Mouse (Mus musculus): Measurements from ENCODE around the gene Tmprss12. TPM values are rescaled to one million over a fixed set of nuclear protein-coding genes. Genes with fewer than 3 reads are reported as not detected.

The Tmprss12 gene
- polyA plus RNA-seq (2012) = not detected in 2 replicates

- TF ChIP-seq GATA1 (IDR thresholded peaks at IDR 0.05; ENCODE audit: low read length) = no peak
Measured at GRCm38 (mm10) chr15:100280626-100281025, at the start of gene Tmprss12. Gene Tmprss12 (plus strand): TSS chr15:100280837.

DNA sequence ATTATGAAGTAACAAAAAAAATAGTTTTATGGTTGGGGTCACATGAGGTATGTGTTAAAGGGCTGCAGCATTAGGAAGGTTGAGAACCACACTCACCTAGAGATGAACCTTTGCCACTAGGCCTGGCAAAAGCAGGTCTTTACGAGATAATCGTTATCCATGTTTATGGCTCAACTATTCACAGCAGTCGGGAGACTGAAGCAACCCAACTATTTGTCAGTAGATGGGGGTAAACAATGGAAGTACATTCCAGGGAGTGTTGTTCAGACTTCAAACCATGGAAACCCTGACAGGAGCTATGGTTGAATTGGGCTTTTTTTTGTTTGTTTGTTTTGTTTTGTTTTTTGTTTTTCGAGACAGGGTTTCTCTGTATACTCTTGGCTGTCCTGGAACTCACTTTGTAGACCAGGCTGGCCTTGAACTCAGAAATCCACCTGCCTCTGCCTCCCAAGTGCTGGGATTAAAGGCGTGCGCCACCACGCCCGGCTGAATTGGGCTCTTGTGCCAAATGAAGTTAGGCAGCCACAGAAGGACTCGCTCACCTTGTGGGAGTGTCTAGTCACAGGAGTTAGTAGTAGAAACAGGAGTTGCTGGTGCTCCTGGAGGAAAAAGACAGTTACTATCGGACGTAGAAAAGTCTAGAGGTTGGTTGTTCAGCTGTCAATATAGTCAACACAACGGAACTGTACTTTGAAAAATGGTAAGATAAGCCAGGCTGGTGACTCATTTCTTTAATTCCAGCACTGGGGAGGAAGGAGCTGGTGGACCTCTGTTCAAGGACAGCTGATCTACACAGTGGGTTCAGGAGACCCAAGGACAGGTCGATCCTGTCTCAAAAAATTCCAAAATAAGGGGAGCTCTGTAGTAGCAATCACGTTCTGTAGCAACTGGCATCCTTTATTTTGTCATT lies 48.8 kb upstream of the Tmprss12 start:
- TF ChIP-seq GATA1 (IDR thresholded peaks at IDR 0.05; ENCODE audit: low read length) = no peak

GRCm38 (mm10) chr15:100235208-100235965 lies 45.2 kb upstream of the Tmprss12 start:
- TF ChIP-seq GATA1 (IDR thresholded peaks at IDR 0.05; ENCODE audit: low read length) = no peak

DNA sequence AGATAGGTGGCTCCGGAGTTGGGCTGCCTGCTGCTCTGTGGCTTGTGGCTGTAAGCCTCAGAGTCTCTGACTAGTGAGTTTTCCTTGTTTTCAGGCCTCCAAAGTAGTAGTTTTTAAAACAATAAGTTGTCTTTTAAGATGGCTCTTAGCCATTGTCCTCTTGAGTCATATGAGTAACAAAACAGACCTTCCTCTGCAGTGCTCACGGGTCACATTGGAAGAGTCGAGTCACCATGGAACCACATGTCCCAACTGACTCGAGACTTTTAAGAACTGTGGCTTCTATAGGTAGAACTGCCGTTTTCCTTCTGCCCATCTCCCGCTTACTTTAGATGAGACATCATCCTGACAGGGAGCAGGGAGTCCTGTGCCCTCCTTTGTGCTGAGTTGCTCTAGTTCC lies 43.7 kb upstream of the Tmprss12 start:
- no peak for TF ChIP-seq GATA1 (IDR thresholded peaks at IDR 0.05; ENCODE audit: low read length)

- no peak for TF ChIP-seq GATA1 (IDR thresholded peaks at IDR 0.05; ENCODE audit: low read length)
Measured at GRCm38 (mm10) chr15:100241780-100242179, 38.9 kb upstream of the Tmprss12 start.

- TF ChIP-seq GATA1 (IDR thresholded peaks at IDR 0.05; ENCODE audit: low read length) = no peak
Measured at GRCm38 (mm10) chr15:100245951-100246350, 34.7 kb upstream of the Tmprss12 start.

GRCm38 (mm10) chr15:100247296-100247695 lies 33.3 kb upstream of the Tmprss12 start:
- TF ChIP-seq GATA1 (IDR thresholded peaks at IDR 0.05; ENCODE audit: low read length) = no peak

GRCm38 (mm10) chr15:100248665-100249433 lies 31.8 kb upstream of the Tmprss12 start:
- TF ChIP-seq GATA1 (IDR thresholded peaks at IDR 0.05; ENCODE audit: low read length) = no peak

- no peak for TF ChIP-seq GATA1 (IDR thresholded peaks at IDR 0.05; ENCODE audit: low read length)
Measured at GRCm38 (mm10) chr15:100251153-100251780, 29.4 kb upstream of the Tmprss12 start.

DNA sequence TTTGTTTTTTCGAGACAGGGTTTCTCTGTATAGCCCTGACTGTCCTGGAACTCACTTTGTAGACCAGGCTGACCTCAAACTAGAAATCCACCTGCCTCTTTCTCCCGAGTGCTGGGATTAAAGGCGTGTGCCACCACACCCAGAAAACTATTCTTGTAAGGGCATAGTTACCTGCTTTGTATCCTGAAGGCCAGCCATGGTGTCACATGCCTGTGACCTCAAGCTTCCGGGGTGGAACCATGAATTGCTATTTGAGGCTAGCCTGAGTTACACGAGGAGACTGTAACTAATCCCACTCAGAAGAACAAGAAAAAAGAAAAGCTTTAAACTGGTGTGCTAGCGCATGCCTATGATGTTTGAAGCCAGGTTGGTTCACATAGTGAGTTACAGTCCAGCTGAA lies 24.3 kb upstream of the Tmprss12 start:
- TF ChIP-seq GATA1 (IDR thresholded peaks at IDR 0.05; ENCODE audit: low read length) = no peak

- TF ChIP-seq GATA1 (IDR thresholded peaks at IDR 0.05; ENCODE audit: low read length) = no peak
Measured at GRCm38 (mm10) chr15:100257305-100257704, 23.3 kb upstream of the Tmprss12 start.

- no peak for TF ChIP-seq GATA1 (IDR thresholded peaks at IDR 0.05; ENCODE audit: low read length)
Measured at GRCm38 (mm10) chr15:100258646-100259425, 21.8 kb upstream of the Tmprss12 start.

DNA sequence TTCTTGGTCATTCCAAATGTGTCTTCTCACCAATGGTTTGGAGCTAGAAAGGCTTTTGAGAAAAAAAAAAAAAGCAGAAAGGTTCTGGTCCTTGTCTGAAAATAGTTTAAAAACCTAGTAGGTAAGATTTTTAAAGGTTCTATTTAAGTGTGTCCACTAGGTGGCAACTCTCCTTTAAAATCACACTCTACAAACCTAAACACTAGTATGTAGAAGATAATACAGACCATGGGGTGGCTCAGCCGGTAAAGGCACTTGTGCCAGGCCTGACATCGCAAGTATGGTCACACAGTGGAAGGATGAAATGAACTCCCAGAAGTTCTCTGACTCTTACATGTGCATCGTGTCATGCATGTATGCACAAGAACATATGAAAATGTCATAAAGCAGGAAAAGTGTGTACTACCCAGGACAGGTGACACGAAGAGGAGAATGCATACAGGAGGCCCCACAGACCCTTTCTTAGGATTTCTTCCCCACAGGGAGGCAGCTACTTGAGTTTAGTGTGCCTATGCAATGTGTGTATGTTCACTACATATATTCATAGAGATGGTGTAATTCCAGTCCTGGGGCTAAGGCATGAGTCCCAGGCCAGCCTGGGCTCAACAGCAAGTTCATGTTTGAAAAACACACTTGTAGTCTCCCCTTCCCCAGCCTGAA lies 17.3 kb upstream of the Tmprss12 start:
- TF ChIP-seq GATA1 (IDR thresholded peaks at IDR 0.05; ENCODE audit: low read length) = no peak

Measured in G1E-ER4 (cell line).